Comparison of ENCODE assay signal across 28 mouse cellular contexts in genomic region chr12:40595440-40595839, GRCm38 (mm10).
DNase-seq lines count a peak whose midpoint lies in the region; ATAC-seq and TF ChIP-seq lines count a peak whose summit lies in the region.
"Had no signal": no experiment of that assay in that cellular context is flagged by ENCODE, and none has a peak within 500 bp of the region (broad histone marks: within the 10 kb centered on the region; RNA-seq: fewer than 3 reads in every experiment).

No protein-coding gene starts in this region.

- H3K4me1 ChIP-seq in midbrain, postnatal 0 days (ENCODE audit: insufficient read depth, low read length) = no peaks in the 10 kb centered on the region
- H3K4me1 ChIP-seq in midbrain, embryonic 11.5 days (ENCODE audit: control insufficient read depth, insufficient read depth, low read length) = no peaks in the 10 kb centered on the region; the same call in 1 of the 2 replicates
- no peaks in the 10 kb centered on the region for H3K4me1 ChIP-seq in stomach, postnatal 0 days (replicated peaks; ENCODE audit: control insufficient read depth, insufficient read depth)
- H3K4me1 ChIP-seq: embryonic facial prominence, embryonic 13.5 days; forebrain, embryonic 10.5 days; midbrain, embryonic 12.5 days had no signal

- H3K27ac ChIP-seq in layer of hippocampus, adult 2 months = peak overlapping the region; percentile 74
- H3K27ac ChIP-seq in midbrain, postnatal 0 days (ENCODE audit: low read depth, low read length) = no peak overlapping the region
- H3K27ac ChIP-seq in midbrain, embryonic 11.5 days (ENCODE audit: low read depth, low read length) = no peak overlapping the region
- no peak overlapping the region for H3K27ac ChIP-seq in stomach, postnatal 0 days (replicated peaks)
- H3K27ac ChIP-seq: embryonic facial prominence, embryonic 13.5 days; forebrain, embryonic 10.5 days; gastrocnemius, adult 2 months; liver, embryonic 14.5 days; midbrain, embryonic 12.5 days had no signal

- TF ChIP-seq EP300 in stomach, postnatal 0 days (optimal IDR thresholded peaks at IDR 0.05) = no peak

- peak; percentile 81 for ATAC-seq in frontal cortex, adult (ENCODE audit: low TSS enrichment)
- no peak for ATAC-seq in midbrain, postnatal 0 days (ENCODE audit: low FRiP score)
- no peak for ATAC-seq in midbrain, embryonic 11.5 days (ENCODE audit: low FRiP score)
- no peak for ATAC-seq in stomach, postnatal 0 days (ENCODE audit: low FRiP score, low TSS enrichment)
- ATAC-seq: forebrain, embryonic 16.5 days; intestine, postnatal 0 days; Patski had no signal

- H3K9me3 ChIP-seq in midbrain, postnatal 0 days (ENCODE audit: low read length) = no peaks in the 10 kb centered on the region
- no peaks in the 10 kb centered on the region for H3K9me3 ChIP-seq in midbrain, embryonic 11.5 days (ENCODE audit: control insufficient read depth, low read length)
- no peaks in the 10 kb centered on the region for H3K9me3 ChIP-seq in stomach, postnatal 0 days (ENCODE audit: control insufficient read depth, low read length)
- H3K9me3 ChIP-seq: embryonic facial prominence, embryonic 13.5 days; forebrain, embryonic 10.5 days; G1E; midbrain, embryonic 12.5 days had no signal

- 65% methylated on average over 6 of the region's 6 CpGs for WGBS in midbrain, postnatal 0 days
- 90% methylated on average over 6 of the region's 6 CpGs for WGBS in midbrain, embryonic 11.5 days
- 76% methylated on average over 6 of the region's 6 CpGs for WGBS in stomach, postnatal 0 days

- no peak for DNase-seq in frontal cortex, postnatal 25 days (ENCODE audit: low spot score in 2 of 2)
- DNase-seq in layer of hippocampus, adult 2 months (ENCODE audit: low spot score in 2 of 2) = no peak
- DNase-seq in layer of hippocampus, postnatal 36 days = no peak
- DNase-seq in midbrain, postnatal 0 days (ENCODE audit: low spot score) = no peak
- DNase-seq in midbrain, embryonic 11.5 days (ENCODE audit: low spot score, missing footprints) = no peak
- no peak for DNase-seq in stomach, postnatal 0 days (ENCODE audit: low spot score)
- no peak for DNase-seq in Muller cell, postnatal 12 days (ENCODE audit: inconsistent ontology term)
- DNase-seq: cerebellum, adult 11-12 months; cerebellum, adult 9-11 months; gastrocnemius, adult 2 months; heart, postnatal 14 days; kidney, adult 9 months; kidney, postnatal 10 days; layer of hippocampus, adult 9-11 months; liver; lung, adult 2 months; lung, postnatal 14 days; retina, postnatal 1 day; thymus, postnatal 14 days had no signal

- H3K36me3 ChIP-seq in midbrain, postnatal 0 days (ENCODE audit: insufficient read depth, low read length) = no peaks in the 10 kb centered on the region
- no peaks in the 10 kb centered on the region for H3K36me3 ChIP-seq in midbrain, embryonic 11.5 days (ENCODE audit: control insufficient read depth, insufficient read depth, low read length)
- H3K36me3 ChIP-seq in stomach, postnatal 0 days (ENCODE audit: control insufficient read depth, insufficient read depth, low read length) = no peaks in the 10 kb centered on the region
- H3K36me3 ChIP-seq: embryonic facial prominence, embryonic 13.5 days; forebrain, embryonic 10.5 days; G1E; midbrain, embryonic 12.5 days had no signal

- TF ChIP-seq CTCF in layer of hippocampus, adult 2 months (conservative IDR thresholded peaks at IDR 0.05) = peak; percentile 53
- peak; percentile 47 for TF ChIP-seq CTCF in midbrain, postnatal 0 days (IDR thresholded peaks at IDR 0.05)
- TF ChIP-seq CTCF in stomach, postnatal 0 days (IDR thresholded peaks at IDR 0.05; ENCODE audit: low read depth) = peak; percentile 26; the same call in 1 of the 2 replicates

- H3K9ac ChIP-seq in midbrain, postnatal 0 days (replicated peaks; ENCODE audit: low read length, poor library complexity, severe bottlenecking) = no peak overlapping the region
- H3K9ac ChIP-seq in midbrain, embryonic 11.5 days (ENCODE audit: low read length) = no peak overlapping the region
- no peak overlapping the region for H3K9ac ChIP-seq in stomach, postnatal 0 days (ENCODE audit: low read length)
- H3K9ac ChIP-seq: embryonic facial prominence, embryonic 13.5 days; liver, embryonic 14.5 days; midbrain, embryonic 12.5 days had no signal

- H3K4me2 ChIP-seq in midbrain, postnatal 0 days (ENCODE audit: low read depth, low read length, poor library complexity, severe bottlenecking) = no peak overlapping the region
- H3K4me2 ChIP-seq in midbrain, embryonic 11.5 days = no peak overlapping the region
- no peak overlapping the region for H3K4me2 ChIP-seq in stomach, postnatal 0 days (replicated peaks; ENCODE audit: low read depth)
- H3K4me2 ChIP-seq: embryonic facial prominence, embryonic 13.5 days; midbrain, embryonic 12.5 days had no signal

- H3K27me3 ChIP-seq in midbrain, postnatal 0 days (ENCODE audit: insufficient read depth, low read length) = no peaks in the 10 kb centered on the region
- peaks cover 13% of the 10 kb centered on the region; the same call in 1 of the 2 replicates for H3K27me3 ChIP-seq in midbrain, embryonic 11.5 days (ENCODE audit: control insufficient read depth, insufficient read depth, low read length)
- no peaks in the 10 kb centered on the region for H3K27me3 ChIP-seq in stomach, postnatal 0 days (ENCODE audit: control insufficient read depth, insufficient read depth, low read length)
- H3K27me3 ChIP-seq: embryonic facial prominence, embryonic 13.5 days; Patski had no signal

- no peak overlapping the region for H3K4me3 ChIP-seq in layer of hippocampus, adult 2 months
- H3K4me3 ChIP-seq in midbrain, postnatal 0 days (ENCODE audit: low read depth, low read length) = no peak overlapping the region
- no peak overlapping the region for H3K4me3 ChIP-seq in midbrain, embryonic 11.5 days (ENCODE audit: low read depth, low read length)
- H3K4me3 ChIP-seq in stomach, postnatal 0 days (ENCODE audit: low read depth, low read length) = no peak overlapping the region
- H3K4me3 ChIP-seq: embryonic facial prominence, embryonic 13.5 days; forebrain, embryonic 10.5 days; gastrocnemius, adult 2 months; midbrain, embryonic 12.5 days had no signal
